Mouse (Mus musculus) layer of hippocampus, adult 18-20 months (tissue): Measurements from ENCODE around the gene Cldn14. TPM values are rescaled to one million over a fixed set of nuclear protein-coding genes. Genes with fewer than 3 reads are reported as not detected.

Experiments used
- DNase-seq, 2 experiments: peaks; one replicate each; pipeline ENCODE4 v3.0.0; 2022; ENCODE audit warnings: low spot score in 2 of 2
- total RNA-seq, 2 experiments: library from RNA; stranded (reverse); gene quantifications; 2 replicates each; pipeline ENCODE4 v1.2.3; 2021

Gene Cldn14
- total RNA-seq, 2 experiments from 2014 or later, result 0.58 to 1.1 TPM

- peak in 1 of 2 experiments; percentile 39 for DNase-seq
Measured at GRCm38 (mm10) chr16:93913881-93914576, 94.6 kb downstream of the Cldn14 start.

GRCm38 (mm10) chr16:93912808-93913207 lies 95.8 kb downstream of the Cldn14 start:
- DNase-seq, result no peak

- DNase-seq, result peak in 1 of 2 experiments; percentile 18
Measured at GRCm38 (mm10) chr16:93912158-93912557, 96.5 kb downstream of the Cldn14 start.

GRCm38 (mm10) chr16:93910735-93911665 lies 97.6 kb downstream of the Cldn14 start:
- no peak for DNase-seq

- DNase-seq, result no peak
Measured at GRCm38 (mm10) chr16:93909936-93910335, 98.7 kb downstream of the Cldn14 start.

DNA sequence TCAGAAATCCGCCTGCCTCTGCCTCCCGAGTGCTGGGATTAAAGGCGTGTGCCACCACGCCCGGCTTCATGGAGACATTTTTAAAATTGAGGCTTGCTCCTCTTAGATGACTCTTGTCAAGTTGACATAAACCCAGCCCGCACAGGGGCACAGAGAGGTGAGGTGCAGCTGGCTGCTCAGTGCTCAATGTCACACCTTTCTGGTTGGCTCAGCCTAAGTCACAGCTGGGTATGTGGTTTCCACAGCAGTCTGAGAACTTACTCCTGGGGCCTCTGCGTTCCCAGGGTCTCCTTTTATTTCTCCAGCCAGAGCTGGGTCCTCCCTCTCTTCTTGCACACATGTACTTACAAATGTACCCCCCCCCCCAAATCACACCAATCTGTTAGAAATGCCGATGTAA lies 100.4 kb downstream of the Cldn14 start:
- no peak for DNase-seq

DNA sequence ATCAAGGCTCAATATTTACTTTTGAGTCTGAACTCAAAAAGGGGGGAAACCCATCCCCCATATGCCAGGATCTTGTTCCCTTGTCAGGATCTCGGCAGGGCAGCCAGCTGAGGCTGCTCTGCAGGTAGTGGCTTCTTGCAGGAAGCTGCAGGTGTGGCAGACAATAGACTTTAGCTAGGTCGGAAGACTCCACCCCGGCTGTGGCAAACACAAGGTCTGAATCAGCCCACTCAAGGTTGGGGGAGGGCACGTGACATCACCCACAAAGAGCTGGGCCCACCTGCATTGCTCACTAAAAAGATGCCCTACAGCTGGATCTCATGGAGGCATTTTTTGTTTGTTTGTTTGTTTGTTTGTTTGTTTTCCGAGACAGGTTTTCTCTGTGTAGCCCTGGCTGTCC lies 100.9 kb downstream of the Cldn14 start:
- DNase-seq, result no peak

DNA sequence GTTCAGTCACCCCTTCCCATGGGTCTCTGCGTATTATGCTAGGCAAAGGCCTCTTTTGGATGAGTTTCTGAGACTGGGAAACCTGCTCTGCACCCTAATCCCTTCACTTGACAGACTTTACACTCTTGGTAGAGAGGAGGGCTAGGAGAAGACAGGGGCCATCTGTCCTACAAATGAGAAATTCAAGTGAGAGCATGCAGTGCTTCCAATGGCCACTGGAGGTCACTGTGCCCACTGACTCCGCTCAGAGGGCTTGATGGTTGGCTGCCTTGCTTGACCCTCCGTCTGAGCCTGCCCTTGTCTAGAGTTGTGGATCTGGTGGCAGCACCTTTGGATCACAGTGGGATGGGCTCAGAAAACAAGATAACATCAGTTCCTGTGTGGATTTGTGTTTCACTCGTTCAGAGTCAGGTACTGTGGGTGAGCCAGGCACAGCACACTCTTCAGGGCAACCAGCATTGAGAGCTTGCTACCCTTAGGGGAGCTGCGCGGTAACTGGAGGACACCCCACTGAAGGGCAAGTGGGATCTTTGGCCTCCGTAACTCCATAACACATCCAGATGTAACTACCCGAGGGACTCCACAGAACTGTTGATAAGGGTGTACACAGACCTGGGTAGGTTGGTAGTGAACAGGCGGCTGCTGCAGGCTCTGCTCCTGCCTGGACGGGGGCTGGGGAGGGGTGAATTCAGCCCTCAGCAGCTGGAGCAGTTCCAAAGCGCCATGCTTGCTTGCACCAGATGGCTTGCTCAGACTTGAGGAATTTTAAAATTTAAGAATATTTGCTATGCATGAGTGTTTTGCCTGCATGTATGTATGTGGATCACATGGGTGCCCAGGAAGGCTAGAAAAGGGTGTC lies 102.3 kb downstream of the Cldn14 start:
- DNase-seq, result peak; percentile 40 to 81

DNA sequence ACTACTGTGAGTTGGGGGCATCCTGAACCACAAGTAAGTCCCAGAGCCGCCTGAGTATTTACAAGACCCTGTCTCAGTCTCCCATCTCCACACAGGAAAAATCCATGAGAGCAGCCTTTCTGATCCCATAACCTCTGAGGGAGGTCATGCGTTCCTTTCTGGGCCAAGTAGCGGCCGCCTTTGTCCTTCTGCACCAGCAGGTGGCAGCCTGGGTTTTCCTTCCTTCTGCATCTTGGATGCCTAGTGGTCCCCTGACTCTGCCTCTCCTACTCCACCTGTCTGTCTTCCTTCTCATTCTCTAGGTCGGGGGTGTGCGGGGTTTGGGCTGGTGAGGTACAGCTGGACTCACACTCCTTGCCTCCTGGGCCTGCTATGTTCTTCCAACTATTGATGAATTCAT lies 105.6 kb downstream of the Cldn14 start:
- DNase-seq, result no peak

- peak in 1 of 2 experiments; percentile 37 for DNase-seq
Measured at GRCm38 (mm10) chr16:93893285-93893684, 115.4 kb downstream of the Cldn14 start.

GRCm38 (mm10) chr16:93890948-93891604 lies 117.6 kb downstream of the Cldn14 start:
- no peak for DNase-seq

- DNase-seq, result no peak
Measured at GRCm38 (mm10) chr16:93888481-93888880, 120.2 kb downstream of the Cldn14 start.

- no peak for DNase-seq
Measured at GRCm38 (mm10) chr16:93884722-93885113, 123.9 kb downstream of the Cldn14 start.

GRCm38 (mm10) chr16:93884086-93884721 lies 124.4 kb downstream of the Cldn14 start:
- no peak for DNase-seq

DNA sequence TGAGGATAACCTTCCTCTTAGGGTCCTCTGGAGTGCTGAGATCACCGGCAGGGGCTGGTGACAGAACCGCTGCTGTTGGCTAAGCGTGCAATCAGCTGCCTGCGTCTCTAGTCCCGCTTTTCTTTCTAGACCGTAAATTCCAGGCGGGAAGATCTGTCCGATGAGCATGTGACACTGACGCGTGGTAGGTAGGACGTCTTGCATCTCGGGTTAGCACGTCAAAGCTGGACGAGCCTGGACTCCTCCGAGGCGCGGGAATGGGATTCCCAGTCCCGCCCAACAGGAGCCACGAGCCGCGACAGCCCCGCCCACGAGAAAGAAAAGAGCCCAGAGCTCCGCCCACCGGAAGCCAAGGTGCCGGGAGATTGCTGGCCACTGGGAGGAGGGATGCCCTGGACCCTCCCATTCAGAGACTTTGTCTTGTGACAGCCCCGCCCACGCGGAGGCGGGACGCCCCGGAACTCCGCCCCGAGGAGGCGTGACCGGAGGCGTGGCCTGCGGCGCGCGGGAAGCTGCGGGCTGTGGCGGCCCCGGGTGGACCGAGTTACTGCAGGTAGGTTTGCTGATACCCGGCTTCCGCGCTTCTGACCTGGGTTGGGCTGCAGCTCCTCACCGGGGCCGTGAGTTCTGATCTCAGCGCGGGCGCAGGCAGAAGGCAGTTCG lies 125.1 kb downstream of the Cldn14 start, which contains the start of gene Chaf1b:
Gene Chaf1b (plus strand): TSS at position 479 of the 663 bp plus-strand sequence.
- DNase-seq, result peak; percentile 87 to 92

DNA sequence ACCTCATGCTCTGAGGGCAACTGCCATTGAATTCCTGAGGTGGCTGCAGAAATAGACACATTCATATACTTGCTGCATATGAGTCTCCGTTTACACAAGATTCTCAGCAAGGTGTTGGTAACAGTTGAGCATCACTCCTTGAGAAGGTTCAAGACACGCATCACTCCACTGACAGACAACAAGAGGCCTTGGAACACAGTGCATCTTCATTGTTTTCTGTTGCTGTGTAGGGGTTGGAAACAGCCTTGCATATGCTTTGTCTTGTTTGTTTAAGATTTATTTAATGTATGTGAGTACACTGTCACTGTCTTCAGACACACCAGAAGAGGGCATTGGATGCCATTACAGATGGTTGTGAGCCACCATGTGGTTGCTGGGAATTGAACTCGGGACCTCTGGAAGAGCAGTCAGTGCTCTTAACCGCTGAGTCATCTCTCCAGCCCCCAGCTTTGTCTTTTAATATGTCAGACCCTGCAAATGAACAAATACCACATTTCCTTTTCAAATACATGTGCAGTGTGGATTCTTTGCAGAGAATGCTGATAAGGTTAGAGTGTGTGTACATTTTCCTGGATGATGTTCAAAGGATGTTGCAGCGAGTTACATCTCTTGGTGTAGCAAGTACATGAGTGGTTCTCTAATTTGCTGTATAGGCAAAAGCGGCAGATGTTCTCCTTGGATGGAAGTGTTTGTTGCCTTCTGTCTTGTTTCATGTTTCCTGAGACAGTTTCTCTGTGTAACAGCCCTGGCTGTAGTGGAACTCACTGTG lies 130.8 kb downstream of the Cldn14 start:
- DNase-seq, result no peak

DNA sequence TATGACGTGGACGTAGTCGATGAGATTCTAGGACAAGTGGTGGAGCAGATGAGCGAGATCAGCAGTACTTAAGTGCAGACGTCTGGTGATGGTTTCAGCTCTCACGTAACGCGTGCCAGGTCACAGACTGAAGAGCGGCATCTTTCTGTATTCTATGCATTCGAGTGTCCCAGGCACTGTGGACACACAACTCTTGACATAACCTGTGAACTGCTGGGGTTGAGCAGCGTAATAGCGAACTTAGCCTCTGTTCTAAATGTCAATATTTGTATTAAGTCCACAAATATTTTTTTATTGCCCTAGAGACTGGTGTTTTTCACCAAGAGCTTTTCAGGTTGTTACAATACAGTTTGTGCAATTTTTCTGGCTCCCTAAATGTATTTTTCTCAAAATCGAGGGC lies 133.8 kb downstream of the Cldn14 start:
- DNase-seq, result no peak
